Mouse (Mus musculus) embryonic fibroblast, embryonic 13.5 days (primary cell): ENCODE results near the gene Kirrel.

Experiments
- CTCF ChIP-seq: IDR thresholded peaks from 2 replicates; pipeline ENCODE4 v1.5.1; 2011; ENCODE audit warnings: mild to moderate bottlenecking, control low read depth, low read length, moderate library complexity, borderline replicate concordance; ENCODE audit not compliant: insufficient read depth
- POLR2A ChIP-seq: IDR thresholded peaks from 2 replicates; pipeline ENCODE4 v1.6.1; 2011; ENCODE audit warnings: low read depth, mild to moderate bottlenecking, control low read depth, low read length, moderate library complexity

GRCm38 (mm10) chr3:87104856-87105255, 69.7 kb downstream of the Kirrel start:
- no peak for TF ChIP-seq CTCF
- no peak for TF ChIP-seq POLR2A
